Mouse (Mus musculus) hindbrain, embryonic 13.5 days (tissue): ENCODE data around the gene Mybpc3. TPM values are rescaled to one million over a fixed set of nuclear protein-coding genes. Genes with fewer than 3 reads are reported as not detected.
A peak's percentile ranks its signal among the peaks of the same experiment; 100 is the strongest.

Experiments
- ATAC-seq: fragments of 200-750 bp; cut with Nextera tagmentation; 2 replicates; pipeline ENCODE4 v1.8.0; 2017; ENCODE audit warnings: moderate TSS enrichment; ENCODE audit not compliant: low FRiP score
- H3K27ac ChIP-seq: fragments of 300-500 bp; sonication (generic); 2 replicates; pipeline ENCODE4 v1.5.1; 2015; ENCODE audit warnings: inconsistent platforms, mild to moderate bottlenecking, moderate library complexity
- H3K27me3 ChIP-seq: fragments of 300-500 bp; sonication (generic); 2 replicates; pipeline ENCODE4 v1.6.1; 2015; ENCODE audit warnings: mild to moderate bottlenecking, inconsistent platforms
- H3K36me3 ChIP-seq: fragments of 300-500 bp; sonication (generic); 2 replicates; pipeline ENCODE4 v1.6.1; 2015; ENCODE audit warnings: mild to moderate bottlenecking, inconsistent platforms
- H3K4me1 ChIP-seq: fragments of 300-500 bp; sonication (generic); replicated peaks from 2 replicates; pipeline ENCODE4 v1.6.1; 2015; ENCODE audit warnings: inconsistent platforms
- H3K4me2 ChIP-seq: fragments of 300-500 bp; sonication (generic); 2 replicates; pipeline ENCODE4 v1.6.1; 2015; ENCODE audit warnings: inconsistent platforms, mild to moderate bottlenecking, moderate library complexity
- H3K4me3 ChIP-seq: fragments of 300-500 bp; sonication (generic); 2 replicates; pipeline ENCODE4 v1.5.1; 2015; ENCODE audit warnings: mild to moderate bottlenecking, inconsistent platforms
- H3K9ac ChIP-seq: fragments of 300-500 bp; sonication (generic); 2 replicates; pipeline ENCODE4 v1.6.1; 2015; ENCODE audit warnings: mild to moderate bottlenecking, inconsistent platforms
- H3K9me3 ChIP-seq: fragments of 300-500 bp; sonication (generic); 2 replicates; pipeline ENCODE4 v1.6.1; 2016; ENCODE audit warnings: inconsistent platforms
- WGBS: fragments of 180-500 bp; shearing (Covaris S2); methylation state at CpG from one replicate; pipeline ENCODE4 v1.1.7; 2015; 5-methylcytosine and 5-hydroxymethylcytosine counted together
- polyA plus RNA-seq: library from polyadenylated mRNA; unstranded; fragments of >200 nt; fragmentation: Nextera tagmentation; extraction: Ambion mirVana; gene quantifications from 2 replicates; pipeline ENCODE4 v1.2.1, GENCODE M21; 2015

The Mybpc3 gene
- polyA plus RNA-seq, 1 experiment from 2014 or later: 0.23 TPM

GRCm38 (mm10) chr2:91160591-91160990 is 42.6 kb downstream of the Mybpc3 start:
- Histone ChIP-seq H3K27me3 (no peaks in the 10 kb centered on the region), H3K27ac (no peak overlapping the region), H3K4me2 (no peak overlapping the region), H3K9me3 (no peaks in the 10 kb centered on the region), H3K36me3 (peaks cover 92% of the 10 kb centered on the region), H3K4me1 (no peaks in the 10 kb centered on the region), H3K4me3 (no peak overlapping the region), H3K9ac (no peak overlapping the region)
- no peak for ATAC-seq
- WGBS: 93% methylated on average over 6 of the region's 6 CpGs

GRCm38 (mm10) chr2:91162952-91163351 is 45.0 kb downstream of the Mybpc3 start:
- no peak overlapping the region for H3K27ac ChIP-seq
- no peaks in the 10 kb centered on the region for H3K27me3 ChIP-seq
- ATAC-seq: no peak
- 92% methylated on average over 4 of the region's 4 CpGs for WGBS
- H3K36me3 ChIP-seq: peaks cover 91% of the 10 kb centered on the region
- no peak overlapping the region for H3K4me3 ChIP-seq
- H3K4me1 ChIP-seq: no peaks in the 10 kb centered on the region
- H3K9ac ChIP-seq: no peak overlapping the region
- H3K4me2 ChIP-seq: no peak overlapping the region
- H3K9me3 ChIP-seq: no peaks in the 10 kb centered on the region

GRCm38 (mm10) chr2:91163532-91163931 is 45.6 kb downstream of the Mybpc3 start:
- Histone ChIP-seq H3K9ac (no peak overlapping the region), H3K9me3 (no peaks in the 10 kb centered on the region), H3K36me3 (peaks cover 92% of the 10 kb centered on the region), H3K27me3 (no peaks in the 10 kb centered on the region), H3K4me3 (no peak overlapping the region), H3K4me2 (no peak overlapping the region), H3K27ac (no peak overlapping the region), H3K4me1 (no peaks in the 10 kb centered on the region)
- no peak for ATAC-seq
- 95% methylated on average over 5 of the region's 5 CpGs for WGBS

GRCm38 (mm10) chr2:91164991-91165390 is 47.0 kb downstream of the Mybpc3 start:
- no peak overlapping the region for H3K27ac ChIP-seq
- H3K4me2 ChIP-seq: no peak overlapping the region
- H3K36me3 ChIP-seq: peaks cover 96% of the 10 kb centered on the region
- H3K27me3 ChIP-seq: no peaks in the 10 kb centered on the region
- no peaks in the 10 kb centered on the region for H3K9me3 ChIP-seq
- H3K4me3 ChIP-seq: no peak overlapping the region
- 94% methylated on average over 6 of the region's 6 CpGs for WGBS
- no peak overlapping the region for H3K9ac ChIP-seq
- no peak for ATAC-seq
- no peaks in the 10 kb centered on the region for H3K4me1 ChIP-seq

GRCm38 (mm10) chr2:91167629-91168028 is 49.7 kb downstream of the Mybpc3 start:
- Histone ChIP-seq H3K4me3 (no peak overlapping the region), H3K4me1 (no peaks in the 10 kb centered on the region), H3K4me2 (no peak overlapping the region), H3K9ac (no peak overlapping the region), H3K36me3 (peaks cover 94% of the 10 kb centered on the region), H3K27ac (no peak overlapping the region), H3K27me3 (no peaks in the 10 kb centered on the region), H3K9me3 (no peaks in the 10 kb centered on the region)
- WGBS: 76% methylated on average over 4 of the region's 4 CpGs
- no peak for ATAC-seq

- no peak overlapping the region for H3K9ac ChIP-seq
- H3K9me3 ChIP-seq: no peaks in the 10 kb centered on the region
- H3K4me2 ChIP-seq: no peak overlapping the region
- H3K4me3 ChIP-seq: no peak overlapping the region
- 89% methylated on average over 25 of the region's 25 CpGs for WGBS
- no peak for ATAC-seq
- no peaks in the 10 kb centered on the region for H3K27me3 ChIP-seq
- H3K36me3 ChIP-seq: peaks cover 94% of the 10 kb centered on the region
- H3K4me1 ChIP-seq: no peaks in the 10 kb centered on the region
- no peak overlapping the region for H3K27ac ChIP-seq
These were observed 51.8 kb downstream of the Mybpc3 start for GRCm38 (mm10) chr2:91169587-91170322.

GRCm38 (mm10) chr2:91175490-91175889 is 57.5 kb downstream of the Mybpc3 start:
- H3K27ac ChIP-seq: no peak overlapping the region
- H3K4me2 ChIP-seq: no peak overlapping the region
- H3K27me3 ChIP-seq: no peaks in the 10 kb centered on the region
- no peak for ATAC-seq
- 95% methylated on average over 4 of the region's 4 CpGs for WGBS
- H3K4me1 ChIP-seq: peaks cover 9% of the 10 kb centered on the region
- H3K9me3 ChIP-seq: no peaks in the 10 kb centered on the region
- peaks cover 74% of the 10 kb centered on the region for H3K36me3 ChIP-seq
- no peak overlapping the region for H3K4me3 ChIP-seq
- no peak overlapping the region for H3K9ac ChIP-seq

GRCm38 (mm10) chr2:91176234-91176633 is 58.3 kb downstream of the Mybpc3 start:
- H3K27me3 ChIP-seq: no peaks in the 10 kb centered on the region
- H3K9me3 ChIP-seq: no peaks in the 10 kb centered on the region
- no peak for ATAC-seq
- no peak overlapping the region for H3K4me2 ChIP-seq
- peaks cover 16% of the 10 kb centered on the region for H3K4me1 ChIP-seq
- H3K27ac ChIP-seq: no peak overlapping the region
- H3K36me3 ChIP-seq: peaks cover 69% of the 10 kb centered on the region
- no peak overlapping the region for H3K4me3 ChIP-seq
- 83% methylated on average over 6 of the region's 6 CpGs for WGBS
- H3K9ac ChIP-seq: no peak overlapping the region

GRCm38 (mm10) chr2:91179825-91180224 is 61.9 kb downstream of the Mybpc3 start:
- 46% methylated on average over 4 of the region's 4 CpGs for WGBS
- Histone ChIP-seq H3K4me3 (no peak overlapping the region), H3K27ac (no peak overlapping the region), H3K4me1 (peaks cover 36% of the 10 kb centered on the region), H3K9ac (no peak overlapping the region), H3K36me3 (peaks cover 34% of the 10 kb centered on the region), H3K4me2 (peak overlapping the region; percentile 78; the same call in 1 of the 2 replicates), H3K9me3 (no peaks in the 10 kb centered on the region), H3K27me3 (no peaks in the 10 kb centered on the region)
- ATAC-seq: no peak

- no peak for ATAC-seq
- peak overlapping the region; percentile 88 for H3K9ac ChIP-seq
- H3K36me3 ChIP-seq: peaks cover 28% of the 10 kb centered on the region
- peaks cover 36% of the 10 kb centered on the region for H3K4me1 ChIP-seq
- H3K27me3 ChIP-seq: no peaks in the 10 kb centered on the region
- 71% methylated on average over 5 of the region's 5 CpGs for WGBS
- H3K9me3 ChIP-seq: no peaks in the 10 kb centered on the region
- no peak overlapping the region for H3K27ac ChIP-seq
- H3K4me2 ChIP-seq: peak overlapping the region; percentile 78
- no peak overlapping the region for H3K4me3 ChIP-seq
These were observed 62.8 kb downstream of the Mybpc3 start for GRCm38 (mm10) chr2:91180706-91181105.

- Histone ChIP-seq H3K27me3 (no peaks in the 10 kb centered on the region), H3K27ac (peak overlapping the region; percentile 95), H3K9ac (peak overlapping the region; percentile 88), H3K9me3 (no peaks in the 10 kb centered on the region), H3K36me3 (peaks cover 15% of the 10 kb centered on the region), H3K4me2 (peak overlapping the region; percentile 78), H3K4me1 (peaks cover 36% of the 10 kb centered on the region), H3K4me3 (peak overlapping the region; percentile 90)
- no peak for ATAC-seq
- WGBS: 9% methylated on average over 8 of the region's 8 CpGs
These were observed 64.1 kb downstream of the Mybpc3 start for GRCm38 (mm10) chr2:91182016-91182404.

GRCm38 (mm10) chr2:91182405-91183147 is 64.6 kb downstream of the Mybpc3 start:
- Histone ChIP-seq H3K9ac (peak overlapping the region; percentile 88), H3K36me3 (peaks cover 12% of the 10 kb centered on the region), H3K4me2 (peak overlapping the region; percentile 78), H3K27me3 (no peaks in the 10 kb centered on the region), H3K4me1 (peaks cover 36% of the 10 kb centered on the region), H3K4me3 (peak overlapping the region; percentile 90), H3K9me3 (no peaks in the 10 kb centered on the region), H3K27ac (peak overlapping the region; percentile 95)
- WGBS: under 1% methylated on average over 73 of the region's 81 CpGs
- ATAC-seq: peak; percentile 97
